Mouse (Mus musculus) heart, postnatal 4 days (tissue): ENCODE results near the gene Carmil1. TPM values are rescaled to one million over a fixed set of nuclear protein-coding genes. Genes with fewer than 3 reads are reported as not detected.
A peak's percentile ranks its signal among the peaks of the same experiment; 100 is the strongest.
"Not testable (repeated sequence)": the region's sequence is repeated elsewhere in the genome, so short reads cannot be mapped to it uniquely, and the experiment has no call there.

Experiments used
- DNase-seq: peaks from one replicate; pipeline ENCODE4 v3.0.0; 2021
- total RNA-seq, 2 experiments: library from RNA; stranded (reverse); gene quantifications; 2 replicates each; pipeline ENCODE4 v1.2.3; 2021

Carmil1 gene
- total RNA-seq, 2 experiments from 2014 or later: 4.6 to 5.1 TPM

DNA sequence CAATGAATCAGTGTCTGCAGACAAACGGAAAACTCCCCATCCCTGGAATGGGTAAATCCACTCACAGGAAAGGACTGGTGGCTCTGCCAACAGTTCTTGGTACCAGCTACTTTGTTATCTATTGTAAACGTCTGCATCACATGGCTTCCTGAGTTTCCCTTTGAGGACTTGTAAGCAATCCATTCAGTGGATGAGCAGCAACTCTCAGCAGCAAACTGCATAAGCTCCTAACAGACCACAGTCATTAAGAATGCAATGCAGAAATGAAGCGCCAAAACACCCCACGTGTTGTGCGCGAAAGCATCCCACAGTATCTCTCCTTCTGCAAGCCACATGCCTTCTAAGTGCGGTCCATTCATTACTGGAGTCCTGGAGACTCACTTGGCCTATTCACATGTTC lies 128.0 kb downstream of the Carmil1 start:
- no peak for DNase-seq

DNA sequence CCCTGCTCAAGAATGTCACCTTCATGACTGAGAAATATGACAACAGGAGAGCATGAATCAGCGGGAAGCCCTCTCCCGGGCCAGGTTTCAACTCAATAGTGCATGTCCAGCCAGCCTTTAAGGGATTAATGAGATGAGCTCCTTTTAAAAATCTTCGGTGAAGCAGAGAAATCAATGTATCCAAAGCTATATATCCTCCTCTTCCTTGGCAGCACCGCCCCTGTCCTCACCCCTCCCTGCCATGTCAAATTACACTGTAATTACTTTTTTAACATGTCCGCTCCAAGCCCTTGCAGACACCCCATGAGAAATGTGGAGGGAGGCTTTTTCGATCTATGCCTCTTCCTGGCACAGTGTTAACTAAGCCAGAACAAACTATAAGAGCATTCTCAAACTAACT lies 129.3 kb downstream of the Carmil1 start:
- no peak for DNase-seq

DNA sequence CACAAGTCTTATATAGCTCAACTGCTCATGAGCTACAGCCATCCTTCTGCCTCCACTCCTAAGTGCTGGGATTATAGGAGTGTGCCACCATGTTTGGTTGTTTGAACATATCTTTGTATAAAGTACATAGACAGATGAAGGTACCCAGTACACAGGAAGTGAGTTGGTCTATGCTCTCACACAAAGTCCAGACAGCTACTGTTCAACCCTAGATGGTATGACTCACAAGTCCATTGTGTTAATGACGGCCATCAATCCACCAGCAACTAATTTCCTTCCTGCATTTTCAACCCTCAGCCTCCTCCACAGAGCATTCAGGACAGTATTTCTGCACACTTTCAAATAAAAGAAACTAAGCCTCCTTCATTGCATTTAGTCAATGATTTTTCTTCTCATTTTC lies 132.0 kb downstream of the Carmil1 start:
- DNase-seq: no peak

DNA sequence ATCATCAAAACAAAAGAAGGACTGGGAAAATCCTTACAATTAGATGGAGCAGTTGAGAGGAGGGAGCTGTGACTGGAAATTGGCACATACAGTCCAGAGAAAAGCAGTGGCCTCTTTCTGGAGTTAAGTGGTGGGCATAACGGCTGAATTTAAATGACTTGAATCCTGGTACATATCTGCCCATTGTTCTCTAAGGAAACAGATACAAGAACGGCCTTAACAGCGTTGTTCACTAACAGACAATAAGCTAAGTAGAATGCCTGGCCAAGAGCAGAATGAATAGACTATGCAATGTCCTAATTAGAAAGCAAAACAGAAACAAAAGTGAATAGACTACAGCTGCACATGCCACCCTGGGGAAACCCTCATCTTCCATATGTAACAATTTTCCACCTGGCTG lies 133.6 kb downstream of the Carmil1 start:
- DNase-seq: no peak

DNA sequence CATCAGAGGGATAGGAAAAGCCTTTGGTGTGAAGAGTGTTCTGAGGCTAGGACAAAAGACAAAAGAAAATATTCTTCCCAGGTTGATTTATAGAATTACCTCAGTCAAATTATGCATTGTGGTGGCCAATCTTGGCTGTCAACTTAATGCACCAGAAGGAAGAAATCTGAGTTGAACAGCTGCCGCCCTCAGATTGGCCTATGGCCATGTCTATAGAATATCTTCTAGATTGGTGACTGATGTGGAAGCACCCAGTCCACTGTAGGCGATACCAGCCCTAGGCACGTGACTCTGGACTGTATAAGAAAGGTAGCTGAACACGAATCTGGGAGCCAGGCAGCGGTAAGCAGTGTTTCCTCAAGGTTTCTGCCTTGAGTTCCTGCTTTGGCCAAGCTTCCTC lies 134.1 kb downstream of the Carmil1 start:
- no peak for DNase-seq

DNA sequence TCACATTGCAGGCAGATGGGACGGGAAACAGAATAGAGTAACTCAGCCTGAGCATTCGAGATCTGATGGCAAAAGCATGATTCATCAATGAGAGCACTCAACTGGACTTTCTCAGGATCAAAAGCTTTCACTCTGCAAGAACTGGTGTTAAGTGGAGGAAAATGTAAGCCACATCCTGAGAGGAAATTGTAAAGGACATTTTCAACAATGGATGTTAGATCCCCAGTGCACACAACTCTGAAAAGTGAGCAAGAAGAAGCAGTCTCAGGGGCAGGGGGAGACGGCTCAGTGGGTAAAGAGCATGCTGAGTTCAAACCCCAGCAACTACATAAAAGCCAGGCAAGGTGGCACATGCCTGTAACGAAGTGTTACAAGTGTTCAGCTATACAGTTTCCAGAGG lies 135.7 kb downstream of the Carmil1 start:
- no peak for DNase-seq

DNA sequence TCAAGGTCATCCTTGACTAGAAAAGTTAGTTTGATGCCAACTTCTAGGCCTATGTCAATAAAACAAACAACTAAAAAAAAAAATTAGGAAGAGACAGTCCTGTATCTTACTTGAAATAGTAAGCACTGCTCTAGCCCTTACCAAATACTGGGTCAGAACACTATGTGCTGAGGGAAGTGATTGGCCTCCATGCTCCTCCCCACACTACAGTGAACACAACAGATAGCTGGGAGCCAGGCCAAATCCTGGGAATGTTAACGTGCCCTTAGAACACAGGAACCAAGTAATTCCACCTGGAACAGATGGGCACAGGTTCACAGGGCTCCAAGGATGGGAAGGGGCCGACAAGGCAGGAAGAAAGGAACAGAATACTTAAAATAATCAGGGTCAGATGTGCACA lies 136.5 kb downstream of the Carmil1 start:
- DNase-seq: peak; percentile 8

DNA sequence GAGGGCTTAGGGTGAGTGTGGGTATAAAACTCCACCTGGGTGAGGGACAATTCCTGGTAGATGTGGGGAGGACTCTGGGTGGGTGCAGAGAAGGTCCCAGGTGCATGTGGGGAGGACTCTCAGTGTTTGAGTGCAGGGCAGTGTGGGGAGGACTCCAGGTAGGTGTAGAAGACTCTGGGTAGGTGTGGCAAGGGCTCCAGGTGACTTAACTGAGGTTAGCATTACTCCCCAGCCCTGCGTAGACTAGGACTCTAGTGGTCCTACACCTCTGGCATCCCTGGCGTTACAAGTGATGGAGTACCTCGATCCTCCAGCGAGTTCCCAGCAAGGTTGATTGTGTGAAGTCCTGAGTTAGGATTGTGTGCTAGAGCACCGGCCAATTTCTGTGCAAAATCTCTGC lies 143.8 kb downstream of the Carmil1 start:
- no peak for DNase-seq

DNA sequence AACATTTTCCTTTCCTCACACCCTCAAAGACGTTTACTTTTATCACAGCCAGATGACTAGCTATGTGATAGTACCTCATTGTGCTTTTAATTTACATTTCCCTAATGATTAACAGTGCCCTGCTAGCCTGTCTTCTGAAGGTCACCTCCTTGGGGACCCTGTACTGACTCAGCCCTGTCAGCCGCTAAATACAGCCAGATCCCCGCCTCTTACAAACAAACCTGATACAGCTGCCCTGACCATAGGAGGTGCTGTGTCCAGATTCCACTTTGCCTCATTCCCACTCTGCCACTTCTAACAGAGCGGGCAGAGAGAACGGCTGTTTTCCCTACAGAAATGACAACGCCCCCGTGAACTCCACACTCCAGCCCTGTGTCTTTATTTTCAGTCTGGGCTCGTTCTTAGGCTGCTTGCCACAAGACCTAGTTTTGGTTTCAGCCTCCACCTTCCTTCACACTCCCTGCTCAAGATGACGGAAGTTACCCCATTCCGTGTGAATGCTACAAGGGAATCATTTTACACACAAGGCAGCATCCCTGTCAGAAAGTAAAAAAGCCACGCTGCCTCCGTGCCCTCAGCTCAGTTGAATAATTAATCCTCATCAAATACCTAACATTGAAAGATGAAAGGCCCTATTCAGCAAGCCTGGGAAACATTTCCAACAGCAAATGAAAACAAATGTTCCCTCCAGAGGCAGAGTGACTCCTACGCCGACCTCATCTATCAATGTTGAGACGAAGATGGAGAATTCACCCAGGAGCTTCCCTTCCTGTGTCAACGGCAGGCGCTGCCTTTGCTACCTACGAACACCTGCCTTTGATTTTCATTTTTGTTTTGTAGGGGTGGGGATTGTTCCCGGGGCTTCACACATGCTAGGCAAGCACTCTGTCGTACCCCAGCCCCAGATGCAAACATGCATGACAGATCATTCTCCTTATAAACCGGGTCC lies 145.0 kb downstream of the Carmil1 start:
- peak; percentile 8 for DNase-seq

DNA sequence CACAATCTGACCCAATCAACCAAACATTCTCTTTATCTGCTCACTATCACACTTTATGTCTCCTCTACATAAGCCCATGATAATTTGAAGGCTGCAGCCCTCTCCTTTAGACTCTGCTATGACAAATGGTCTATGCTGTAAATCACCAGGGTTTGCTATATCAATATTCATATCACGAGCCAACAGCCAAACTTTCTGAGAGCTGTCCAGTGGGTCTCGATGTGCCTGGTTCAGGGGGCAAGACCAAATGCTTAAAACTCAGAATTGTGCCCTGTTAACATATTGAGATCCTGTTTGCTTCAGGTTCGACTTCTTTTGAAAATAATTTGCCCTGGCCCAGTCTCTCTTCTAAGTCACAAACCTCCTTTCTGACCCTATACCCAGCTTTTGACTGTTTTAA lies 147.7 kb downstream of the Carmil1 start:
- DNase-seq: no peak

DNA sequence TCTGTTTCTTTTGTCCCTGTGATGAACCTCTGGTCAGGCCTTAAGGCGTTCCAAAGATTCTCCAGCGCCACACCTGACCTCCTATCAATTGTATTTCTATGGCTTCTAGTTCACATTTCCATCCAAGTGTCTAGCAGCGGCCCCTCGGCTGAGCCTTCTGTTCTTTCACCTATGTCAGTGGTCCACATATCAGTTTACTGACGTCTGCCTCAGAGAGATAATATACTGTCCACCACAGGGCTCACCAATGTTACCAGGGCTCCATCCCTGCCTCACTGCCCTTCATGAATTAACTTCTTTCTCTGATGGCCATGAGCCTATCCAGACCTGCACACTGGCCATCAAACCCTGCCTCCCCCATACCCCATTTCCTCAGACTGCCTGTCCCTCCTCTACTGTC lies 149.3 kb downstream of the Carmil1 start:
- DNase-seq: no peak

DNA sequence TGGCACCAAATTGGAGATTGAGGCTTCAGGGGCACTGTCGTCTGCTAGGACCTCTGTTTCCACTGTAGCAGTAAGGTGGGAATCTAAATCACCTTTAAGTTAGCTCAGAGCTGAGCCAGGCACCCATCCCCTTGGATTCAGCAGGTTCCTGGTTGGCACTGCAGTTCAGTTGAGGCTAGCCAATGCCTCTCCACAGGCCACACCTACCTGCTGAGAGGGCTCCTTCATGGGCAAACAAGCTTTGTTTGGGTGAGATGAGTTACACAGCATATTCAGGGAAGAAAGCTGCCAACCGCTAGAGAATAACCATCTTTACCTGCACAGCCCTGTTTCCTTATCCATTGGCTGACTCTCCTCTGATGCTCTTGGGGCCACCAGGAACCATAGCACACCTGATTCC lies 149.9 kb downstream of the Carmil1 start:
- no peak for DNase-seq

DNA sequence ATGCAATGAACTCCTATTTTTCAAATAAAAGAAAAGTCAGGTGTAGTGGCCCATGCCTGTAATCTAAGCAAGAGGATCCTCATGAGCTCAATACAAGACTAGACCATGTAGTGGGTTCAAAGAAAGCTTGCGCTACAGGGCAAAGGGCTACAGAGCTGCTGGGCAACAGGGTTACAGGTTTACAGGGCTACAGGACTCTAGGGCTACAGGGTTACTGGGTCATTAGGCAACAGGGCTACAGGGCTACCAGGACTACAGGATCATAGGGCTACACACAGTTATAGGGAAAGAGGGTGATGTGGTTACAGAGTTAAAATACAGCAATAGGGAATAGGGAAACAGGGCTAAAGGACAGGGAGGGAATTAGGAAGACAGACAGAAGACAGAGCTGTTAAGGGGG lies 151.9 kb downstream of the Carmil1 start:
- no peak for DNase-seq

DNA sequence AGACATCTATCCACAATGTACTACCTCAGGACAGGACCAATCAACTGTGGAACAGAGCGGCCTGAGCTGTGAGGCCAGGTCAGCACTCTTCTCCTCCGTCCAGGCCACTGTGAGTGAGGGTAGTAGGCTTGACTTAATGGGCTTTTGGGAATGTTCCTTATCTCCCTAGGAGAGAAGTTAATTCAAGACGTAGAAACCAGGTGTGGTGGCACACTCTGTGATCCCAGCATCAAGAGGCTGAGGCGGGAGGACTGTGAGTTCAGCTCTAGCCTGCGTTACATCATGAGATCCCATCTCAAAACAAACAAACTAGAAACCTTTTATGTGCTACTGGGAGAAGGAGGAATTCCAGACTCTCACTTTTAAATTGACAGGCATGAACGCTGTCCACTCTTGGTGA lies 154.7 kb downstream of the Carmil1 start:
- DNase-seq: no peak

DNA sequence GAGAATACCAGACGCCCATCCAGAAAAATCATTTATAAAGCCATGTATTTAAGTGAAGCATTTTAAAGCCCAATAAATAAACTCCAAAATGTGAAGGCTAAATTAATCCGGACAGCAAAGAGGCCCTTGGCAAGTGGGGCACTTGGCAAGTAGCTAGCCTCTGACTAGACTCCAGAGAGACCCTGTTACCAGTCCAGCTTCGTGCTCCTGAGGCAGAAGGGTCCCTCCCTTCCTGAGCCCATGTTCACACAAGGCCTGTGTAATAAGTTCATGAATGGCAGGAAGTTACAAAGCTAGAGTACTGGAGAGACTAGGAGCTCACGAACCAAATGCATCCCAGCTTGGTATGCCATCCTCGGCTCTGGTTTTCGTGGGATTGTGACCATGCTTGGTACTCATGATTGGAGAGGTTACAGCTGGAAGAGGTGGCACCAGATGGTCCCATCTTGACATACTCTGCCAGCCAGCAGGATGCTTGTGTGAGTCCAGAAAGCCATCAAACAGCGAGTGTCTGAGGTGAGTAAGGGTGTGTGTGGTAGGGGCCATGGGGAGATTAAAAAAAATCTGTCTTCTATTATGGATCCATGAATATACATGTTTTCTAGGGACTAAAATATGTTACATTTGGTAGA lies 163.3 kb downstream of the Carmil1 start:
- DNase-seq: peak; percentile 17

DNA sequence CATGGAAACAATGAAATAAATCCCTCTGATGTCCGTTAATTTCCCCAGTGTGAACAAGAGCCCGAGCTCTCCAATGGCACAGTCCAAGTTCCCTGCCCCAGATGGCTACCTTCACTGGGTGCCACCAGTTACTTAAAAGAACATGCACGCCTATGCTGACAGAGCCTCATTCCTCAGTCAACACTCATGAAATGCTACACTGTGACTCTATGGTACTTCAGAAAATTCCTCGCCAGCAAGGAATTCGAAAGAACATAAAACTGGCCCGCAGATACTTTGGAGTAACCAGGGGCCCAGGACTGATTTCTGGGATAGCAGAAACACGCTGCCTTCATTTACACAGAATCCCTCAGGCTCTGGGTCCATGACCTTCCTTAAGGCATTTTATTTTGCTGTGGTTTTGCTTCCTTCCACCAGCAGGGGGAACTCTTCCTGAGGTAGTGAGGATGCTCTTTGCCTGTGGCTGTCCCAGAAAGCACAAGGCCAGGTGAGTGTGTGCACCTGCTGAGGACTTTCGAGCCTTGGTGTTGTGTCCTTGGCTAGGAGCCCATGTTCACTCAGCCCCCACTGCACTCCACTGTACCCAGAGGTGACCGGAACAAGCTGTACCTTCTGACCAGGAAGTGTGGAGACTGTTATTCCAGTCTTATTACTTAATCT lies 167.8 kb downstream of the Carmil1 start:
- peak; percentile 57 for DNase-seq

DNA sequence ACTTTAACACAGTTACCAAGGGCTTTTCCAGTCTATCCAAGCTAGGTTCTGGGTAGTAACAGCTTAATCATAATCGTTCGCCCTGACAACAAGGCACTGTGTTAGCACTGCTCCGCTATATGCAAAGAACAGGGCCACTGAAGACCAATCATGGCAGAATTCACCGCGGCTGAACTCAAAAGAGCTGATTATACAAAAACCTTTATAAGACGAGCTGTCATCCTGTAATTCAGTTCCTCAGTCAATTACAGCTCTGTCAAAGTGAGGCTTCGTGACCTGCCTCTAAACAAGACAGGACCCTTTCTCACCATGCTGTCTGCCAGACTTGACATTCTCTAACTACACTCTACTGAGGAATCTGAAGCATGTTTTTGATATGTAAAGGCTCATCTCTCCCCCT lies 170.3 kb downstream of the Carmil1 start:
- DNase-seq: no peak

DNA sequence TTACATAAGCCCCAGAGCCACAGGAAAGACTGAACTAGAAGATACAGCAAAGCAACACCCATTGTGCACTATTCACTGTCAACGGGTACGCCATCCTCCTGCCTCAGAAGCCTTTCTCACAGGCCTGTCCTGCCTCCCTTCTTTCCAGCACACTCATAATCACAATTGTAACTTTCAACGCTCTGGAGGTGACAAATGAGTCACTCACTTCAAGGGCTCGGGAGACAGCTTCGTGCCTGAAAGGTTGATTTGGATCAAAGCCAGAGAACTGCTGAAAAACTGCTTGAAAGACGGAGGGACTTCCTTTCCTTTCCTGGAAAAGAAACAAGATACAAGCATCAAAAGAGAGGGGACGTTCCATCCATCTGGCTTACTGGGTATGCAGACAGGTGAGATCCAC lies 172.3 kb downstream of the Carmil1 start:
- DNase-seq: peak; percentile 8

DNA sequence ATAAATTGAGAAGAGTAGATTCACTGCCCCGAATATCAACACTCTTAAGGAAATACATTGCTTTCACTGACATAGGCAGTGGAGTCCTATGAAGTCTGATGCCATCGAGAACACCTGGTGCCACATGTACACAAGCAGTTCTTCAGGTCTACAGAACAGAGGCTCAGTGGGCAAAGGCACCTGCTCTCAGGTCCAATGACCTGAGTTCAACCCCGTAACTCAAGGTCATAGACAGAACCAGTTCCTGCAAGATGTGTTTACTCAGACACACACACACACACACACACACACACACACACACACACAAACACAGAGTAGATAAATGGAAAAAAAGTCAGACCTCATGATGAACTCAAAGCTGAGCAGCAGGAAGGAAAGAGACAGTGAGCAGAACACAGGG lies 173.5 kb downstream of the Carmil1 start:
- DNase-seq: no peak

DNA sequence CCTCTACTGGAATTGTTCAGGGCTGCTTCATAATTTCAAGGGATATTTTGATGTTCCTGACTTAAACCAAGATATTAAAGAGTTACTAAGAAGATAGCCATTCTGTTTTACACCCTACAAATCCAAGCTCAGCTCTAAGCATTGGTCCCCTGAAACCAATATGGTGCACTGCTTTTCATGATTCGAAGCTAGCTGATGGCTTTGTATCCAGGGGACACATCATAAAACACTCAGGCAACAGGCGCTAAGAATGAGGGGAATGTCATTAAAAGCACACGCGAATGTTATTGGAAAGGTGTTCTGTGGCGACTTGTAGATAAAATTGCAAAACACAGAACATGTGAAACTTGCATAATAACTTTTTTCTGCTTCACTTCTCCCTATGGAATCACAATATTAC lies 174.8 kb downstream of the Carmil1 start:
- no peak for DNase-seq

DNA sequence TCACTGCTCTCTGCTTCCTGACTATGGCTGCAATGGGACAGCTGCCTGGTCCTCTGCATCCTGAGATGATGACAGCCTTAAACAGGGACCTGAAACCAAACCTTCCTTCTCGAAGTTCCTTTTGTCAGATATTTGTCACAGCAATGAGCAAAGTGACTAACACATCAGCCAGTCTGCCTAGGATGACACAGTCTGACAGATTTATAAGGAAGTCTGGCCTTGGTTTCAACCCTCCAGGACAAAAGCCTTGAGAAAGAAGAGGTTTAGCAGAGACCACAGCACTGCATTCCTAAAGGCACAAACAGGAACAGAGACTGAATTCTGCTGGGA lies 175.3 kb downstream of the Carmil1 start:
- DNase-seq: no peak

DNA sequence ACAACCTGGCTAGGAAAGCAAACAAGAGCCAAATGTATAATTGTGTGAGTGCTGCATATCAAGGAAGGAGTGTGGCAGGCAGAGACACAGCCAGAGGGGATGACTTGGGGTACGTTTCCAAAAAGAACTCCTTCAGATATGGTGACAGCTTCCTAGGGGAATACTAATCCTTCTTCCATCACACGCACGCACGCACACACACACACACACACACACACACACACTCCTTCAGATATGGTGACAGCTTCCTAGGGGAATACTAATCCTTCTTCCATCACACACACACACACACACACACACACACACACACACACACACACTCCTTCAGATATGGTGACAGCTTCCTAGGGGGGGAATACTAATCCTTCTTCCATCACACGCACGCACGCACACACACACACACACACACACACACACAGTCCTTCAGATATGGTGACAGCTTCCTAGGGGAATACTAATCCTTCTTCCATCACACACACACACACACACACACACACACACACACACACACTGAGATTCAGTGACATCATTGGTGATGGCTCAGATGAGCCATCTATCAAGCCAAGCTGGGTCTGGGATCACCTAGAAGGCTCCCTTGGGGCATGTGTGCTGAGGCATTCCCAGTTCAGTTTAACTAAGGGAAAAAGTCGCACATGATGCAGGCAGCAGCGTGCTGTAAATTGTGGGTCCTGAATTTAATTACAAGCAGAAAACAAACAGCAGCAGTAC lies 175.8 kb downstream of the Carmil1 start:
- not testable (repeated sequence) for DNase-seq

DNA sequence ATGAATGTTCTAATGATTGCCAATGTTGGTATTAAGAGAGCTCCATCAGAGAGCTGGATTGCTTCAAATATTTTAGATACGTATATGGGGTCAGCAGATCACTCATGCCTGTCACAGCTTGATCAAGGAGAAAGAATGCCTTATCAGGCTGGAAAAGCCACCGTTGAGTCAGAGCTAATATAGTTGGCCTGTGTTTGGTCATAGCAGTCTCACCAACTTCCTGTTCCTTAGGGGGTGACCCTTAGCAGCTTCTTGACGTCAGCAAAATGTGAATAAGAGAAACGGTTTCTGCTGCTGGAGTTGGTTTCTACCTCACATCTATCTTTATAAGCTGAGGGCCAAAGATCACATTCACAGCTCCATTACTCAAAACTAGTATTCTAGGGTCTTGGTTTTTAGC lies 176.6 kb downstream of the Carmil1 start:
- no peak for DNase-seq
